Mouse (Mus musculus) ES-E14 (cell line): Measurements from ENCODE around the gene Synrg.

Experiments
- CHD2 ChIP-seq: IDR thresholded peaks from 2 replicates; pipeline ENCODE4 v1.6.1; 2014; ENCODE audit warnings: mild to moderate bottlenecking, low read depth, low read length, inconsistent platforms
- HCFC1 ChIP-seq: IDR thresholded peaks from 2 replicates; pipeline ENCODE4 v1.6.1; 2012; ENCODE audit warnings: low read length, inconsistent platforms, borderline replicate concordance; ENCODE audit not compliant: insufficient read depth
- MAFK ChIP-seq: IDR thresholded peaks from 2 replicates; pipeline ENCODE4 v1.6.1; 2014; ENCODE audit warnings: mild to moderate bottlenecking, low read depth, low read length, inconsistent platforms; ENCODE audit not compliant: insufficient read depth
- ZC3H11A ChIP-seq: IDR thresholded peaks from 2 replicates; pipeline ENCODE4 v1.6.1; 2012; ENCODE audit warnings: low read depth, mild to moderate bottlenecking, inconsistent platforms, low read length, borderline replicate concordance
- ZNF384 ChIP-seq: IDR thresholded peaks from 2 replicates; pipeline ENCODE4 v1.6.1; 2012; ENCODE audit warnings: low read depth, low read length, inconsistent platforms

GRCm38 (mm10) chr11:84067720-84068190 lies 103.5 kb downstream of the Synrg start:
- no peak for TF ChIP-seq MAFK
- TF ChIP-seq ZC3H11A = no peak
- no peak for TF ChIP-seq HCFC1
- TF ChIP-seq CHD2 = no peak
- no peak for TF ChIP-seq ZNF384
